Mouse (Mus musculus): ENCODE results near the gene Mustn1.

Gene Mustn1

GRCm38 (mm10) chr14:30879794-30880193, 794 bp downstream of the Mustn1 start:
- no peak for DNase-seq (ENCODE audit: low read depth, low spot score)

- DNase-seq (ENCODE audit: low read depth, low spot score), result no peak
Measured at GRCm38 (mm10) chr14:30880251-30880650, 1.3 kb downstream of the Mustn1 start.

GRCm38 (mm10) chr14:30880811-30881717, 2.1 kb downstream of the Mustn1 start:
- DNase-seq (ENCODE audit: low read depth, low spot score), result no peak

GRCm38 (mm10) chr14:30881718-30882108, 2.7 kb downstream of the Mustn1 start:
- no peak for DNase-seq (ENCODE audit: low read depth, low spot score)

GRCm38 (mm10) chr14:30885298-30885697, 6.3 kb downstream of the Mustn1 start:
- DNase-seq (ENCODE audit: low read depth, low spot score), result no peak

- DNase-seq (ENCODE audit: low read depth, low spot score), result no peak
Measured at GRCm38 (mm10) chr14:30886204-30886603, 7.2 kb downstream of the Mustn1 start, which contains the start of gene Itih4. Itih4 (plus strand) TSS chr14:30886476.

GRCm38 (mm10) chr14:30888271-30888732, 9.3 kb downstream of the Mustn1 start:
- DNase-seq (ENCODE audit: low read depth, low spot score), result no peak

GRCm38 (mm10) chr14:30899972-30900371, 21.0 kb downstream of the Mustn1 start:
- DNase-seq (ENCODE audit: low read depth, low spot score), result no peak

GRCm38 (mm10) chr14:30902628-30903027, 23.6 kb downstream of the Mustn1 start:
- DNase-seq (ENCODE audit: low read depth, low spot score), result no peak

GRCm38 (mm10) chr14:30903036-30903435, 24.0 kb downstream of the Mustn1 start:
- no peak for DNase-seq (ENCODE audit: low read depth, low spot score)

- DNase-seq (ENCODE audit: low read depth, low spot score), result no peak
Measured at GRCm38 (mm10) chr14:30904307-30904706, 25.3 kb downstream of the Mustn1 start.

GRCm38 (mm10) chr14:30906001-30906400, 27.0 kb downstream of the Mustn1 start:
- no peak for DNase-seq (ENCODE audit: low read depth, low spot score)

GRCm38 (mm10) chr14:30907814-30908265, 28.8 kb downstream of the Mustn1 start:
- no peak for DNase-seq (ENCODE audit: low read depth, low spot score)

- DNase-seq (ENCODE audit: low read depth, low spot score), result no peak
Measured at GRCm38 (mm10) chr14:30911141-30911540, 32.1 kb downstream of the Mustn1 start.

GRCm38 (mm10) chr14:30912641-30913040, 33.6 kb downstream of the Mustn1 start:
- DNase-seq (ENCODE audit: low read depth, low spot score), result no peak

GRCm38 (mm10) chr14:30913404-30913803, 34.4 kb downstream of the Mustn1 start:
- no peak for DNase-seq (ENCODE audit: low read depth, low spot score)

- no peak for DNase-seq (ENCODE audit: low read depth, low spot score)
Measured at GRCm38 (mm10) chr14:30916516-30916915, 37.5 kb downstream of the Mustn1 start.

- no peak for DNase-seq (ENCODE audit: low read depth, low spot score)
Measured at GRCm38 (mm10) chr14:30922053-30922670, 43.2 kb downstream of the Mustn1 start.

- DNase-seq (ENCODE audit: low read depth, low spot score), result no peak
Measured at GRCm38 (mm10) chr14:30923375-30924105, 44.5 kb downstream of the Mustn1 start, which contains the start of gene Itih3. Itih3 (minus strand) TSS chr14:30923760.

- no peak for DNase-seq (ENCODE audit: low read depth, low spot score)
Measured at GRCm38 (mm10) chr14:30925492-30925891, 46.5 kb downstream of the Mustn1 start.

- DNase-seq (ENCODE audit: low read depth, low spot score), result no peak
Measured at GRCm38 (mm10) chr14:30930386-30930785, 51.4 kb downstream of the Mustn1 start.

All from telencephalon, adult 2 months (tissue).